Mouse (Mus musculus): ENCODE measurements around the gene Kremen2. TPM values are rescaled to one million over a fixed set of nuclear protein-coding genes. Genes with fewer than 3 reads are reported as not detected.

Kremen2 gene
- polyA plus RNA-seq, 1 experiment: 0.57 TPM

GRCm38 (mm10) chr17:23739202-23740135, 6.2 kb downstream of the Kremen2 start:
- under 1% methylated on average over 48 of the region's 48 CpGs for WGBS
- peak overlapping the region; percentile 83 for H3K4me3 ChIP-seq (replicated peaks; ENCODE audit: insufficient read depth, low read depth, low read length)
- peak in 1 of 2 experiments; percentile 53 for DNase-seq
- TF ChIP-seq POLR2A (IDR thresholded peaks at IDR 0.05; ENCODE audit: borderline replicate concordance, insufficient read depth, low read length) (no peak), CTCF (IDR thresholded peaks at IDR 0.05; ENCODE audit: borderline replicate concordance, insufficient read depth, low read depth, low read length) (no peak)
- peak overlapping the region; percentile 71 for H3K27ac ChIP-seq (ENCODE audit: insufficient read depth, low read length)
- H3K27me3 ChIP-seq (ENCODE audit: control insufficient read depth, insufficient read depth, low read length): no peaks in the 10 kb centered on the region
- H3K4me1 ChIP-seq (ENCODE audit: control insufficient read depth, insufficient read depth, low read length): peaks cover 6% of the 10 kb centered on the region; the same call in 1 of the 2 replicates

GRCm38 (mm10) chr17:23738836-23739201, 6.8 kb downstream of the Kremen2 start:
- Histone ChIP-seq H3K4me3 (replicated peaks; ENCODE audit: insufficient read depth, low read depth, low read length) (peak overlapping the region; percentile 83), H3K27me3 (ENCODE audit: control insufficient read depth, insufficient read depth, low read length) (no peaks in the 10 kb centered on the region), H3K27ac (ENCODE audit: insufficient read depth, low read length) (no peak overlapping the region; the same call in 1 of the 2 replicates), H3K4me1 (ENCODE audit: control insufficient read depth, insufficient read depth, low read length) (peaks cover 6% of the 10 kb centered on the region; the same call in 1 of the 2 replicates)
- no peak for DNase-seq
- TF ChIP-seq CTCF (IDR thresholded peaks at IDR 0.05; ENCODE audit: borderline replicate concordance, insufficient read depth, low read depth, low read length) (no peak), POLR2A (IDR thresholded peaks at IDR 0.05; ENCODE audit: borderline replicate concordance, insufficient read depth, low read length) (no peak)
- 44% methylated on average over 2 of the region's 2 CpGs for WGBS

GRCm38 (mm10) chr17:23737493-23738445, 7.9 kb downstream of the Kremen2 start:
- no peak overlapping the region for H3K27ac ChIP-seq (ENCODE audit: insufficient read depth, low read length)
- peaks cover 6% of the 10 kb centered on the region; the same call in 1 of the 2 replicates for H3K4me1 ChIP-seq (ENCODE audit: control insufficient read depth, insufficient read depth, low read length)
- DNase-seq: peak; percentile 22 to 38
- H3K4me3 ChIP-seq (replicated peaks; ENCODE audit: insufficient read depth, low read depth, low read length): no peak overlapping the region
- TF ChIP-seq POLR2A (IDR thresholded peaks at IDR 0.05; ENCODE audit: borderline replicate concordance, insufficient read depth, low read length) (no peak), CTCF (IDR thresholded peaks at IDR 0.05; ENCODE audit: borderline replicate concordance, insufficient read depth, low read depth, low read length) (no peak; the same call in 1 of the 2 replicates)
- 46% methylated on average over 15 of the region's 15 CpGs for WGBS
- H3K27me3 ChIP-seq (ENCODE audit: control insufficient read depth, insufficient read depth, low read length): no peaks in the 10 kb centered on the region

GRCm38 (mm10) chr17:23734341-23734740, 11.3 kb downstream of the Kremen2 start:
- Histone ChIP-seq H3K27ac (ENCODE audit: insufficient read depth, low read length) (no peak overlapping the region), H3K27me3 (ENCODE audit: control insufficient read depth, insufficient read depth, low read length) (no peaks in the 10 kb centered on the region), H3K4me3 (replicated peaks; ENCODE audit: insufficient read depth, low read depth, low read length) (no peak overlapping the region), H3K4me1 (ENCODE audit: control insufficient read depth, insufficient read depth, low read length) (peaks cover 3% of the 10 kb centered on the region; the same call in 1 of the 2 replicates)
- WGBS: 20% methylated on average over 1 of the region's 1 CpGs
- no peak for TF ChIP-seq CTCF (IDR thresholded peaks at IDR 0.05; ENCODE audit: borderline replicate concordance, insufficient read depth, low read depth, low read length)
- TF ChIP-seq POLR2A (IDR thresholded peaks at IDR 0.05; ENCODE audit: borderline replicate concordance, insufficient read depth, low read length): no peak
- DNase-seq: no peak

GRCm38 (mm10) chr17:23730441-23730840, 15.2 kb downstream of the Kremen2 start:
- WGBS: 37% methylated on average over 1 of the region's 1 CpGs
- Histone ChIP-seq H3K27me3 (ENCODE audit: control insufficient read depth, insufficient read depth, low read length) (no peaks in the 10 kb centered on the region), H3K27ac (ENCODE audit: insufficient read depth, low read length) (no peak overlapping the region), H3K4me1 (ENCODE audit: control insufficient read depth, insufficient read depth, low read length) (no peaks in the 10 kb centered on the region), H3K4me3 (replicated peaks; ENCODE audit: insufficient read depth, low read depth, low read length) (no peak overlapping the region)
- DNase-seq: no peak
- TF ChIP-seq CTCF (IDR thresholded peaks at IDR 0.05; ENCODE audit: borderline replicate concordance, insufficient read depth, low read depth, low read length): no peak
- no peak for TF ChIP-seq POLR2A (IDR thresholded peaks at IDR 0.05; ENCODE audit: borderline replicate concordance, insufficient read depth, low read length)

GRCm38 (mm10) chr17:23726758-23727142, 18.9 kb downstream of the Kremen2 start:
- peak; percentile 70 to 78 for DNase-seq
- TF ChIP-seq CTCF (IDR thresholded peaks at IDR 0.05; ENCODE audit: borderline replicate concordance, insufficient read depth, low read depth, low read length) (no peak), POLR2A (IDR thresholded peaks at IDR 0.05; ENCODE audit: borderline replicate concordance, insufficient read depth, low read length) (0 out of 2 replicates have a peak, but pooled peaks have one; percentile 36)
- Histone ChIP-seq H3K4me3 (replicated peaks; ENCODE audit: insufficient read depth, low read depth, low read length) (peak overlapping the region; percentile 54), H3K4me1 (ENCODE audit: control insufficient read depth, insufficient read depth, low read length) (no peaks in the 10 kb centered on the region), H3K27me3 (ENCODE audit: control insufficient read depth, insufficient read depth, low read length) (no peaks in the 10 kb centered on the region), H3K27ac (ENCODE audit: insufficient read depth, low read length) (0 out of 2 replicates have a peak overlapping the region, but pooled peaks have one; percentile 28)
- 0% methylated on average over 20 of the region's 20 CpGs for WGBS

Measured in cerebellum, adult 2 months (tissue).